Mouse (Mus musculus) intestine, postnatal 0 days (tissue): ENCODE results near the gene Tep1. TPM values are rescaled to one million over a fixed set of nuclear protein-coding genes. Genes with fewer than 3 reads are reported as not detected.
"Not testable (repeated sequence)": the region's sequence is repeated elsewhere in the genome, so short reads cannot be mapped to it uniquely, and the experiment has no call there.

ENCODE experiments used
- ATAC-seq: fragments of 200-750 bp; cut with Nextera tagmentation; 2 replicates; pipeline ENCODE4 v1.8.0; 2017; ENCODE audit warnings: mild to moderate bottlenecking, moderate TSS enrichment, moderate library complexity
- H3K27ac ChIP-seq: fragments of 300-500 bp; sonication (generic); 2 replicates; pipeline ENCODE4 v1.5.1; 2014; ENCODE audit warnings: mild to moderate bottlenecking, low read depth, low read length, moderate library complexity
- H3K27me3 ChIP-seq: fragments of 300-500 bp; sonication (generic); replicated peaks from 2 replicates; pipeline ENCODE4 v1.6.1; 2014; ENCODE audit warnings: low read length, mixed read lengths; ENCODE audit not compliant: control insufficient read depth, insufficient read depth
- H3K36me3 ChIP-seq: fragments of 300-500 bp; sonication (generic); 2 replicates; pipeline ENCODE4 v1.6.1; 2014; ENCODE audit warnings: mild to moderate bottlenecking, moderate library complexity; ENCODE audit not compliant: control insufficient read depth, insufficient read depth
- H3K4me1 ChIP-seq: fragments of 300-500 bp; sonication (generic); replicated peaks from 2 replicates; pipeline ENCODE4 v1.6.1; 2014; ENCODE audit warnings: antibody characterized with exemption, low read length, mixed read lengths; ENCODE audit not compliant: control insufficient read depth, insufficient read depth
- H3K4me2 ChIP-seq: fragments of 300-500 bp; sonication (generic); replicated peaks from 2 replicates; pipeline ENCODE4 v1.6.1; 2014; ENCODE audit warnings: low read depth, mild to moderate bottlenecking, moderate library complexity
- H3K4me3 ChIP-seq: fragments of 300-500 bp; sonication (generic); 2 replicates; pipeline ENCODE4 v1.5.1; 2014; ENCODE audit warnings: low read depth, low read length
- H3K9ac ChIP-seq: fragments of 300-500 bp; sonication (generic); 2 replicates; pipeline ENCODE4 v1.6.1; 2014; ENCODE audit warnings: mild to moderate bottlenecking, low read depth, low read length
- H3K9me3 ChIP-seq: fragments of 300-500 bp; sonication (generic); 2 replicates; pipeline ENCODE4 v1.6.1; 2016; ENCODE audit warnings: mixed run types; ENCODE audit not compliant: control insufficient read depth
- CTCF ChIP-seq: sonication (generic); IDR thresholded peaks from 2 replicates; pipeline ENCODE4 v1.5.1; 2016; ENCODE audit warnings: low read depth, mild to moderate bottlenecking, control low read depth, antibody characterized with exemption, moderate library complexity
- WGBS: fragments of 180-500 bp; shearing (Covaris S2); extraction: QIAGEN DNeasy Blood & Tissue Kit; methylation state at CpG from one replicate; pipeline ENCODE4 v1.1.7; 2014; 5-methylcytosine and 5-hydroxymethylcytosine counted together
- polyA plus RNA-seq: library from polyadenylated mRNA; unstranded; fragments of >200 nt; fragmentation: Nextera tagmentation; extraction: Ambion mirVana; gene quantifications from 2 replicates; pipeline ENCODE4 v1.2.1, GENCODE M21; 2015

Tep1 gene
- polyA plus RNA-seq: 23.7 and 23.8 TPM in 2 replicates

DNA sequence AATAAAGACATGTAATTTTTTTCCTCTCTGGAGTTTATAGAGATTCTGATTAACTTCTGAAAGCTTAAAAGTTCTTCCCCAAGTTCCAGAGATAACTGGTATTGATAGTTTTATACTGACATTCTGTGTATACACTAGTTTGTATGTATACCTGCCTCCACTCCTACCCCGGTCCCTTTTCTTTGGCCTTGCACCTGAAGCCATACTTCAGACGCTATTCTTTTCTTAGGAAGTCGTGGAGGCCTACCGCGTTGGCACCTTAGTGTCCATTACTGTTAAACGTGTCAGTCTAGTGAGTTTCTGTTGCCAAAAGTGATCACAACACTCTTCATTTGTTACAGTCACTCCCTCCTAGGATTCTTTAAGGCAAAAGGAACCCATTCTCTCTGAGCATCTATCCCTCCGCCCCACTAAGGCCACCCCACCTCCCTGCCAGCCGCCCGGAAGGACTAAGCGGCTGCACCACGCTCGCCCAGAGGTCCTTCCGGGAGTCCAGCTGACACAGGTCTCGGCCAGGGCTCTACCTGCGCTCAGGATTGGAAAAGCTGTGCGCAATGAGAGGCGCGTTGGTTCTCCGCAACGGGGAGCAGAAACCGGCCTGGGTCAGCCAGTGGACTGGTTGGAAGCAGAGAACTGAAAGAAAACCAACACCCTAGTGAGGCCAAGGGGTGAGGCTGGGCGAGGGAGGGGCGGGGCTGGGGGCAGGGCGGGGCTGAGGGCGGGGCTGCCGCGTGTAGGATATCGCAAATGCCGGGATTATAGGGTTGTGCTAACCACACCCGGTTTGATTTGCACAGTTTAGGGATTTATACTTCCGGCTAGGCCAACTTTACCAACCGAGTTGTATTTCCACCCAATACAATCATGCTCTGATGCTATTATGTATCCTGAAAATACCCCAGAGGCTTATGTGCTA, at the start of gene Tep1:
Gene Tep1, minus strand, starts transcription at position 672 of the 916 bp plus-strand sequence.
- ATAC-seq: peak; percentile 91
- Histone ChIP-seq H3K4me2 (peak within 1 kb of the TSS; percentile 77), H3K27ac (peak within 1 kb of the TSS; percentile 97), H3K4me3 (peak within 1 kb of the TSS; percentile 63), H3K27me3 (no peaks in the 10 kb centered on the region), H3K9ac (peak within 1 kb of the TSS; percentile 64), H3K4me1 (peaks cover 8% of the 10 kb centered on the region; the same call in 1 of the 2 replicates), H3K36me3 (peaks cover 16% of the 10 kb centered on the region; the same call in 1 of the 2 replicates), H3K9me3 (no peaks in the 10 kb centered on the region)
- TF ChIP-seq CTCF: no peak
- WGBS: 5% methylated on average over 32 of the region's 32 CpGs

DNA sequence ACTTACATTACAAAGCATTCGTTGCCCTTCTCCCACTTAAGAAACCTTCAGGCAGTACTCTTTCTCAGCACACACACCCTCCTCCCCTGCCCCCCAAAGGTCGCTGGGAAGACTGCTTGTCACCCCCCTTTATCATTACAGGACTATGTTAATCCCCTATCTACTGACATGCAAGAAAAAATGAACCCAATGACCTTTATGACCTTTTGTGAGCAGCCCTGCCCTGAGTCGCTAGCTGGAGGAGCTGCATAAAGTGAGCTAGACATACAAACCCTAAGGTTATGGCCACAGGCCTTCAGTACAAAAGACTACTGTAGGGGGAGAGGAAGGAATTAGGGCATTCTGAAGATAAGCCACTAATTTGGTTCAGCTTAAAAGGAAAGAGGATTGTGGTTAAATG, 41.0 kb upstream of the Tep1 start:
- Histone ChIP-seq H3K4me3 (no peak overlapping the region), H3K27ac (no peak overlapping the region), H3K4me2 (no peak overlapping the region), H3K36me3 (peaks cover 39% of the 10 kb centered on the region), H3K9ac (no peak overlapping the region), H3K4me1 (no peaks in the 10 kb centered on the region), H3K27me3 (no peaks in the 10 kb centered on the region), H3K9me3 (no peaks in the 10 kb centered on the region)
- WGBS: 53% methylated on average over 3 of the region's 3 CpGs
- no peak for ATAC-seq
- TF ChIP-seq CTCF: no peak

DNA sequence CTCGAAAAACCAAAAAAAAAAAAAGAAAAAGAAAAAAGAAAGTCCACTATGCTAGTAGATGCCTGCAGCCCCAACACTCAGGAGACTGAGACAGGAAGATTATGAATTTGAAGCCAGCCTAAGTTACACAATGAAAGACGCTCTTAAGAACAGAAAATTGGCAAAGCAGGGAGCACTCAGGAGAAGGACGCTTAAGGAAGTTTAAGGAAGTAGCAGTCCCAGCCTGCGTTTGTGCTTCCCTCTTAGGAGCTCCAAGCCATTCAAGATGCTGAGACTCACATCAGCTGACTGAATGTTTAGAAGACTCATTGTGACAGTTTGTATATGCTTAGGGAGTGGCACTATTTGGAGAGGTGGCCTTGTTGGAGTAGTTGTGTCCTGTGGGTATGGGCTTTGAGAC, 37.8 kb upstream of the Tep1 start:
- no peak for ATAC-seq
- no peaks in the 10 kb centered on the region for H3K4me1 ChIP-seq
- H3K4me2 ChIP-seq: no peak overlapping the region
- H3K27ac ChIP-seq: no peak overlapping the region
- H3K27me3 ChIP-seq: no peaks in the 10 kb centered on the region
- WGBS: 63% methylated on average over 4 of the region's 4 CpGs
- H3K36me3 ChIP-seq: peaks cover 16% of the 10 kb centered on the region
- H3K4me3 ChIP-seq: no peak overlapping the region
- no peaks in the 10 kb centered on the region for H3K9me3 ChIP-seq
- no peak for TF ChIP-seq CTCF
- H3K9ac ChIP-seq: no peak overlapping the region

DNA sequence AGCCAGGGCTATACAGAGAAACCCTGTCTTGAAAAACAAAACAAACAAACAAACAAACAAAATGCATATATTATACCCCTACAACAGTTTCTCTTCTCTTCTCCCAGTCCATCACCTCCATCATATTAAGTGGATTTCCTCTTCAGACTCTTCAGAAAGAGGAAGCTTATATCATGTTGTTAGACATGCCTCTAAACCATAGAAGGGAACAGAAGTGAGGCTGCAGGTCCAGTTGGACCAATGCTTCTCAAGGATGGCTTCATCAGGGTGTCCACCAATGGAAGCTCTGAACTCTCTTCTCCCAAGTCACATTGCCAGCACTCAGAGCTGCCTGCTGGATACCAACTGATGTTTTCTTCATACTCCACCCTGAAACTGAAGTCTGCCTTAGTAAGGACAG, 35.0 kb upstream of the Tep1 start:
- not testable (repeated sequence) for H3K9me3 ChIP-seq, H3K4me2 ChIP-seq, H3K4me1 ChIP-seq, H3K4me3 ChIP-seq, H3K27ac ChIP-seq, H3K9ac ChIP-seq, ATAC-seq, H3K36me3 ChIP-seq, H3K27me3 ChIP-seq

DNA sequence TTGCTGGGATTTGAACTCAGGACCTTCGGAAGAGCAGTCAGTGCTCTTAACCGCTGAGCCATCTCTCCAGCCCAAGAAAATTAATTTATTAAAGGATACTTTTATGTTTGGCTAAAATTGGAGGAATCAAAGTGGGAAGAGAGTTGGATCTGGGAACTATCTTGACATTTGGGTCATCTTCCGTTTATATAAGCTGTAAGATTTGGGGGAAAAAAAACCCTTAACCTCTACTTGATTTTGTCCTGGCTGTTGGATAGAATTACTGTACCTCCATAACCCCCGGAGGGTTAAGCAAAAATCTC, 34.4 kb upstream of the Tep1 start:
- no peak overlapping the region for H3K27ac ChIP-seq
- no peaks in the 10 kb centered on the region for H3K4me1 ChIP-seq
- no peak overlapping the region for H3K4me3 ChIP-seq
- H3K36me3 ChIP-seq: no peaks in the 10 kb centered on the region
- WGBS: 90% methylated on average over 4 of the region's 4 CpGs
- H3K9ac ChIP-seq: no peak overlapping the region
- no peak for TF ChIP-seq CTCF
- no peak overlapping the region for H3K4me2 ChIP-seq
- no peaks in the 10 kb centered on the region for H3K9me3 ChIP-seq
- no peak for ATAC-seq
- no peaks in the 10 kb centered on the region for H3K27me3 ChIP-seq

DNA sequence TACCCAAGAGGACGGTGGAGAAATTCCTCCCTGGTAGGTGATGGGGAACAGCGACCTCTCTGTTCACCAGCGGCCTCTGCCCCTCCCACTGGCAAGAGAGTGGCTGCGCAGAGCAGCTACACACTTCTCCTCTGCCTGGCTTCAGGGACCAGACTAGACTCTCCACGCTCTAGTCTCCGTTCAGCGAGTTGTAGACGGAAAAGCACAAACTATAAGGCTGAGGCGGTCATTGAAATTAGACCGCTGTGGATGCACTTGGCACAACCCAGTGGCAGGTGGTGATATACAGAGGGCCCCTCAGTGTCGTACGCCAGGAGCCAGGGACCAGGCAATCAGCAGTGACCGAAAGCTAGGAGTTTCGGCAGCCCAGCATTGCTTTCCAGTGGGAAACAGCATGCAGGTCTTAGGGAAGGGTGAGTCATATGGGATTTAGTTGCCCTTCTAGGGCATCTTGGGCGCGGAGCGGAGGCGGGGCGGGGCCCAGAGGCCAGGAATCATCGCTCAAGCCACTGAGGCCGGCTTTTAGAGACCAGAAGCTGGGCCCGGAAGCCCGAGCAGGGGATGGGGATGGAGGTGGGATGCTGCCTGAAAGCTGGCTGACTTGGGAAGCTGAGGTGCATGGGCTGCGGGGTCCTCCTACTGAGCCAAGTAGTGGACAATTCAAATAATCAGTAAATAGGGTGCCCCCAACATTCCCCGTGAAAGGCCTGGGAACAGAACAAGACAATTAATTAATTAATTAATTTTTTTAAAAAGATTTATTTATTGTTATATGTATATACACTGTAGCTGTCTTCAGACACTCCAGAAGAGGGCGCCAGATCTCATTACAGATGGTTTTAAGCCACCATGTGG, 33.8 kb upstream of the Tep1 start:
- Histone ChIP-seq H3K27me3 (no peaks in the 10 kb centered on the region), H3K36me3 (no peaks in the 10 kb centered on the region), H3K4me3 (peak overlapping the region; percentile 47), H3K9me3 (no peaks in the 10 kb centered on the region), H3K27ac (no peak overlapping the region), H3K9ac (peak overlapping the region; percentile 45), H3K4me2 (peak overlapping the region; percentile 86), H3K4me1 (no peaks in the 10 kb centered on the region)
- peak; percentile 80 for TF ChIP-seq CTCF
- WGBS: 7% methylated on average over 26 of the region's 26 CpGs
- peak; percentile 78 for ATAC-seq

GRCm38 (mm10) chr14:50897992-50898391, 27.6 kb upstream of the Tep1 start:
- not testable (repeated sequence) for H3K4me2 ChIP-seq, H3K36me3 ChIP-seq, H3K9me3 ChIP-seq, H3K9ac ChIP-seq, H3K27ac ChIP-seq, H3K27me3 ChIP-seq, H3K4me1 ChIP-seq, H3K4me3 ChIP-seq, ATAC-seq
- whole genome bisulfite sequencing: 90% methylated on average over 2 of the region's 2 CpGs
